Mouse (Mus musculus): ENCODE measurements at regions not wholly inside any gene's neighbourhood (a gene's known extent, or its start where the extent isn't known, plus 50 kb on each side); places are given as distances from the start of the nearest gene placed in this dataset.

GRCm38 (mm10) chrX:10911127-10912061 is 196.6 kb downstream of the Mid1ip1 start:
- ATAC-seq (replicated peaks; ENCODE audit: low FRiP score, low TSS enrichment, poor library complexity, severe bottlenecking), result no peak

All from megakaryocyte-erythroid progenitor cell, adult 5-6 weeks (primary cell).